Mouse (Mus musculus) bone marrow macrophage, adult 2 months (primary cell): Measurements from ENCODE around the gene Ak8.

Experiments
- CTCF ChIP-seq: IDR thresholded peaks from 2 replicates; pipeline ENCODE4 v1.5.1; 2012; ENCODE audit warnings: low read depth, mild to moderate bottlenecking, low read length, moderate library complexity
- POLR2A ChIP-seq: IDR thresholded peaks from 2 replicates; pipeline ENCODE4 v1.6.1; 2012; ENCODE audit warnings: mild to moderate bottlenecking, low read depth, low read length, borderline replicate concordance

DNA sequence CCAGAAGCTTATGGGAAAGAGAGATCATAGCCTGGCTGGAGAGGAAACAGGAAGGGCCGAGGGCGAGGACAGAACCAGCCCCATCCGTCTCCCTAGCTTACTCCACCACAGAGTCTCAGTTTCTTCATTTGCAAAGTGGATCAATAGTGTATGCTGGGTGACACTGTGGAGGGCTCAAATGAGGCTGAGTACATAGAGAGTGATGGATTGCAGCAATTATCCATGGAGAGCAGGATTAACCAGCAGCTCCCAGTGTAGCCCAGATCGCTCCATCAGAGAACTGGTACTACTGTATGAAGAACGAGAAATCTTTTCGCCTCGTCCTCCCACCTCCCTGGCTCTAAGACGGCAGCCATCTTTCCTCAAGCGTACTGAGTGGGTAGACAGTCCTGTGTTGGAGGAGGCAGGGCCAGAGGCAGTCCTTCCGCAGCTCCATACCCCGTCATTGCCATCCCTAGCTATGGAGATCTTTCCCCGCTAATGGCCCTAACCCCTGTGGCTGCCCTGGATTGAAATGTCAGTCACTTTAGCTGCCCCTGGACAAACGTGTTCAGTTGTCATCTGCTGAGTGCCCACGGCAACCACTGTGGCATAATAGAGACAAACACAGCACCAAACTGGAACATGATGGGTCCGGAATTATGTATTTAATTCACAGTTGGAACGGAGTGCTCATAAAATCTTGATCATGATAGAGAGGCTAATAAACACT lies 86.5 kb downstream of the Ak8 start:
- TF ChIP-seq POLR2A (no peak), CTCF (no peak)
